Mouse (Mus musculus) spleen, embryonic (tissue): ENCODE results near the gene Pfdn2.
"Not testable (repeated sequence)": the region's sequence is repeated elsewhere in the genome, so short reads cannot be mapped to it uniquely, and the experiment has no call there.

Experiments
- CTCF ChIA-PET: fragments of 350-600 bp; sonication (Branson Sonifier 250); formaldehyde crosslinking; loops from one replicate; lab custom pipeline; 2022; lab: Charles Lee

Pfdn2 gene

GRCm38 (mm10) chr1:171345225-171346094 is at the start of gene Pfdn2, which contains the start of gene Nit1:
Pfdn2 (plus strand) TSS chr1:171345670.
Nit1 (minus strand) TSS chr1:171345646.
- CTCF ChIA-PET = interaction anchor here (0.7 to 1.3 kb wide), 3 partner anchors 15 to 234 kb away, joined by 3 to 4 read pairs (median 4); no protein-coding TSS in a partner anchor

- CTCF ChIA-PET = no interaction called here
Observed at GRCm38 (mm10) chr1:171298226-171298625, 47.2 kb upstream of the Pfdn2 start.

GRCm38 (mm10) chr1:171306157-171306556 is 39.3 kb upstream of the Pfdn2 start:
- CTCF ChIA-PET = not testable (repeated sequence)

GRCm38 (mm10) chr1:171309321-171309720 is 36.1 kb upstream of the Pfdn2 start:
- CTCF ChIA-PET = no interaction called here

GRCm38 (mm10) chr1:171319748-171320147 is 25.7 kb upstream of the Pfdn2 start:
- CTCF ChIA-PET = interaction anchor here (1.1 kb wide), 1 partner anchor 26 kb away, joined by 3 read pairs; the partner anchor contains the start of genes Nit1 and Pfdn2

- CTCF ChIA-PET = interaction anchor here (1.1 kb wide), 1 partner anchor 25 kb away, joined by 3 read pairs; the partner anchor contains the start of genes Nit1 and Pfdn2
Observed at GRCm38 (mm10) chr1:171320151-171320550, 25.3 kb upstream of the Pfdn2 start.

- CTCF ChIA-PET = interaction anchor here (0.6 kb wide), 1 partner anchor 19 kb away, joined by 4 read pairs; no protein-coding TSS in a partner anchor
Observed at GRCm38 (mm10) chr1:171321415-171321814, 24.1 kb upstream of the Pfdn2 start.

GRCm38 (mm10) chr1:171322012-171322411 is 23.5 kb upstream of the Pfdn2 start:
- CTCF ChIA-PET = no interaction called here

- CTCF ChIA-PET = no interaction called here
Observed at GRCm38 (mm10) chr1:171325571-171325970, 19.9 kb upstream of the Pfdn2 start.

- CTCF ChIA-PET = interaction anchor here (0.7 kb wide), 1 partner anchor 124 kb away, joined by 6 read pairs; no protein-coding TSS in a partner anchor
Observed at GRCm38 (mm10) chr1:171326588-171326987, 18.9 kb upstream of the Pfdn2 start.

GRCm38 (mm10) chr1:171328244-171328643 is 17.2 kb upstream of the Pfdn2 start:
- CTCF ChIA-PET = interaction anchor here (0.6 kb wide), 1 partner anchor 33 kb away, joined by 3 read pairs; no protein-coding TSS in a partner anchor

GRCm38 (mm10) chr1:171328839-171329432 is 16.5 kb upstream of the Pfdn2 start, which contains the start of gene Dedd:
Dedd (plus strand) TSS chr1:171329145.
- CTCF ChIA-PET = interaction anchor here (0.6 kb wide), 1 partner anchor 34 kb away, joined by 3 read pairs; no protein-coding TSS in a partner anchor

GRCm38 (mm10) chr1:171329433-171330215 is 15.8 kb upstream of the Pfdn2 start:
- CTCF ChIA-PET = interaction anchor here (1.5 kb wide), 1 partner anchor 15 kb away, joined by 4 read pairs; the partner anchor contains the start of genes Nit1 and Pfdn2

- CTCF ChIA-PET = interaction anchor here (0.6 to 1.5 kb wide), 3 partner anchors 15 to 175 kb away, joined by 3 to 5 read pairs (median 4); partner anchors contain the start of genes Nit1 and Pfdn2
Observed at GRCm38 (mm10) chr1:171330216-171330560, 15.3 kb upstream of the Pfdn2 start.

GRCm38 (mm10) chr1:171342262-171343207 is 2.9 kb upstream of the Pfdn2 start:
- CTCF ChIA-PET = no interaction called here

GRCm38 (mm10) chr1:171343922-171344677 is 1.4 kb upstream of the Pfdn2 start:
- CTCF ChIA-PET = interaction anchor here (1.3 kb wide), 1 partner anchor 14 kb away, joined by 4 read pairs; no protein-coding TSS in a partner anchor

GRCm38 (mm10) chr1:171344715-171345114 is 755 bp upstream of the Pfdn2 start:
- CTCF ChIA-PET = interaction anchor here (1.3 kb wide), 1 partner anchor 14 kb away, joined by 4 read pairs; no protein-coding TSS in a partner anchor

- CTCF ChIA-PET = interaction anchor here (0.7 kb wide), 1 partner anchor 235 kb away, joined by 4 read pairs; no protein-coding TSS in a partner anchor
Observed at GRCm38 (mm10) chr1:171346095-171346450, 603 bp downstream of the Pfdn2 start.

- CTCF ChIA-PET = no interaction called here
Observed at GRCm38 (mm10) chr1:171348665-171349064, 3.2 kb downstream of the Pfdn2 start.
